Mouse (Mus musculus): Measurements from ENCODE around the gene Abhd16a.

Gene Abhd16a

DNA sequence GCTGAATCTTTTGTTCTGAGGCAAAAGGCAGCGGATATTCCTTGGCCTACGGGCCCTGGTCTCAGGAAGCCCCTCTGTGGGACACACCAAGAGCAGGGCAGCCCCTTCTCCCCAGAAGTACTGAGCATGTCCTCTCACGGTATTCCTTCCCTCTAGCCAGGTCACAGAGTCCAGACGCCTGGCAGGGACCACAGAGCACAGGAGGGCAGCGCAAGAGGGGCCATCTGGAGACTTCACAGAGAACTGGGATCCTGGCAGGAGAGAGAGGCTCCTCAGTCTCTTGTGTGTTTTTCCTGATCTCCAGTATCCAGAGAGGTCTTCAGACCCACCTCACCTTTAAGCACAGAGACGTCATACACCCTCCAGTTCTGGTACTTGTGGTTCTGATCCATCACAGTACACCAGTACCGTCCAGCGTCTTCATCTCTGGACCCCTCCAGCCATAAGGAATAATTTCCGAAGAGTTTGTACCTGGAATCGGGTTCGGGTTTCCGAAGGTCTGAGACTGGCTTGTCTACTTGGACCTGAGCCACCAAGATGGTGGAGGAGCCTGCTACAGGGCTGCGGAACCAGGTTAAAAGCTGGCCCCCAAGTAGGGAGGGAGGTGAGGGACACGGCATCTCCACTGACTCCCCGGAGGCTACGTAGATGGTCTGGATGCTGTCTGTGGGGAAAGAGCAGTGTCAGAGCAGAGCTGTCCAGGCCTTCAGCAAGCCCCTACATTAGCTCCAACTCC is 6.1 kb upstream of the Abhd16a start:
- DNase-seq (ENCODE audit: extremely low spot score, low spot score), result no peak

DNA sequence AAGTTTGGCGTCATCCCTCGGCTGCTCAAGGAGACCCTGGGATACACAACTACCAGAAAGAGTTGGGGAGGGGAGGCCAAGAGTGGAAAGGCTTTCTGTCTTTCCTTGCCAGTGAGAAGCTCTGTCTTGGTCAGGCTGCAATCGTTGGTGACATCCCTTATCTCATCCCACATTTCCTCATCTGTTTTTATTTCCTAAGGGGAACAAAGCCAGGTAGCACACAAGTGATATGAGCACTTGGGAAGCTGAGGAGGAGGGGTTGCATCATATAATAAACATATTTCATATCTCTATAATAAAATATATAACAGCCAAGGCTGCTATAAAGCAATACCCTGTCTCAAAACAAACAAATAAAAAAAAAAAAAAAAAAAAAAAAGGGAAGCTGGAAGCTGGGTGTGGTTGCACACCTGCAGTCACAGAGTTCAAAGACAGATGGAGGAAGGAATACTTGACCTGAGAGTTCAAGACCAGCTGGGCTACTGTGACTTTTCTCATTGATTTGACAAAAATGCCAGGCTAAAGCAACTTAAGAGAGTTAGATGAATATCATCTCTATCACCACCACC is 5.0 kb upstream of the Abhd16a start:
- DNase-seq (ENCODE audit: extremely low spot score, low spot score), result no peak

DNA sequence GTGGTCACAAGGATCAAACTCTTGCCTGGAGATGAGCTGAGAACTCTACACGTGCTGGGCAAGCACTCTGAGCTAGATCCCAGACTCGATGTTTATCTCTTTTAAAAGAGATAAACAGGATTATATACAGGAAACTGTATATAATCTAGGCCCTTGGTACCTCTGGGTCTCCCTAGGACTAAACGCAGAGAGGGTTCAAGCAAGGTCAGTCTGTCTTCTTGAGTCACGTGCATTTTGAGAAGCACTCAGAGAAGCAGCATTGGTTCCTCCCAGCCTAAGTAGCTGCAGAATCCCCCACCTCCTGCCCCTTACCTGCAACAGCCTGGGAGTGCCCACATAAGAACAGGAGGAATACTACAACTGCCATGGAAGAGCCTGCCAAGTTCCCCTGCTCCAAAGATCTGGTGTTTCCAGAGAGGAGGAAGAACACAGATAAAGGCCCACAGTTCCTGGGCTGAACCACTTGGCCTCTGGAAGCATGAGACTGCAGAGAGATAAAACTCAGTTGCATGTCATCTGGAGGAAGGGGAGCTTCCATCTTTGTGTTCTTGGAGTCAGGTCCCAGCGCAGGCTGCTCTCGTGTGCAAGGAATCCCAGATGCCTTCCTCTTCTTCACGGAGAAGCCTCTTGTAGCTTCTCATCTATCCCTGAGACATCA is 3.7 kb upstream of the Abhd16a start, which contains the start of gene Ly6g6f:
Gene Ly6g6f, minus strand, starts transcription at position 403 of the 658 bp plus-strand sequence.
- DNase-seq (ENCODE audit: extremely low spot score, low spot score), result no peak

DNA sequence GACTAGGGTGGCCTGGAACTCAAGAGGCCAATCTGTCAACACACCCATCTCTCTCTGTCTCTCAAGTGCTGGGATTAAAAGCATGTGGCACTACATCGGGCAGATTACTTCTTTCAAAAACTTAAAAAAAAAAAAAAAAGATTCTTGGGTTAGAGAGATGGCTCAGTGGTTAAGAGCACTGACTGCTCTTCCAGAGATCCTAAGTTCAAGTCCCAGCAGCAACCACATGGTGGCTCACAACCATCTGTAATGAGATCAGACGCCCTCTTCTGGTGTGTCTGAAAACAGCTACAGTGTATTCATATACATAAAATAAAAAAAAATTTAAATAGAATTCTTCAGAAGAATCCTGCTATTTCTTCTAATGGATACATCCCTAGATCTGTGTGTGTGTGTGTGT is 912 bp upstream of the Abhd16a start:
- DNase-seq (ENCODE audit: extremely low spot score, low spot score), result no peak

DNA sequence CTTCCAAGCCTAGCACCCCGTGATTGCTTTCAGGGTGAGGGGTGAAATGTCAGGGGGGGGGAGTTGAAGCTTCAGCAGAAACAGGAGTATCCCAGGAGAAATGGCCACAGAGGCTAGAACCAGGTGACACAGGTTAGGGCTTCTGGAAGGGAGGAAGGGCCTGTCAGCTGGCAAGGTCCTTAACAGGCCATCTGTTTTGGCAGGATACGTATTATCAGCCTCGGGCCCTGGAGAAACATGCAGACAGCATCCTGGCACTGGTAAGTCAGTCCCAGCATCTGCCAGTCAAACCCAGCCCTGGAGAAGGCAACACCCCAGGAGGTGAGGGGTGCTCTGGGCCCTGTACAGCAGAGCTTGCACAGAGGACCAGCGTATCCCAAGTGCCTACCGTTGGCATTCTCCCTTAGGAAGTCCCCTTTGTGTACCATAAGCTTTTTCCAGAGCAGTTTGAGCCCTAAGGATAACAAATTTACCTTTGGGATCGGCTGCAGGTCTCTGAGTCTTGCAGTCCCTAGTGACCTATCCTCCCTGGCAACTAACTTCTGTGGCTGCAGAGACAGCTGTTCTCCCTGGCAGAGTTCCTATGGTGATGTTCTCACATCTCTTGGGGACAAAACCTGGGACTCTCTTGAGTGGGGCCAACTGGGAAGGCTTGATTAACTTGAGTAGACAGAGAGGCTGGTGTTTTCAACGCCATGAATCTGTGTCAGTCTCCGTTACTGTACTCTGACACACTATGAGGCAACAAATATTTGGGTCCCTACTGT is 1.3 kb downstream of the Abhd16a start:
- no peak for DNase-seq (ENCODE audit: extremely low spot score, low spot score)

- DNase-seq (ENCODE audit: extremely low spot score, low spot score), result no peak
Measured at GRCm38 (mm10) chr17:35092403-35093198, 3.5 kb downstream of the Abhd16a start.

DNA sequence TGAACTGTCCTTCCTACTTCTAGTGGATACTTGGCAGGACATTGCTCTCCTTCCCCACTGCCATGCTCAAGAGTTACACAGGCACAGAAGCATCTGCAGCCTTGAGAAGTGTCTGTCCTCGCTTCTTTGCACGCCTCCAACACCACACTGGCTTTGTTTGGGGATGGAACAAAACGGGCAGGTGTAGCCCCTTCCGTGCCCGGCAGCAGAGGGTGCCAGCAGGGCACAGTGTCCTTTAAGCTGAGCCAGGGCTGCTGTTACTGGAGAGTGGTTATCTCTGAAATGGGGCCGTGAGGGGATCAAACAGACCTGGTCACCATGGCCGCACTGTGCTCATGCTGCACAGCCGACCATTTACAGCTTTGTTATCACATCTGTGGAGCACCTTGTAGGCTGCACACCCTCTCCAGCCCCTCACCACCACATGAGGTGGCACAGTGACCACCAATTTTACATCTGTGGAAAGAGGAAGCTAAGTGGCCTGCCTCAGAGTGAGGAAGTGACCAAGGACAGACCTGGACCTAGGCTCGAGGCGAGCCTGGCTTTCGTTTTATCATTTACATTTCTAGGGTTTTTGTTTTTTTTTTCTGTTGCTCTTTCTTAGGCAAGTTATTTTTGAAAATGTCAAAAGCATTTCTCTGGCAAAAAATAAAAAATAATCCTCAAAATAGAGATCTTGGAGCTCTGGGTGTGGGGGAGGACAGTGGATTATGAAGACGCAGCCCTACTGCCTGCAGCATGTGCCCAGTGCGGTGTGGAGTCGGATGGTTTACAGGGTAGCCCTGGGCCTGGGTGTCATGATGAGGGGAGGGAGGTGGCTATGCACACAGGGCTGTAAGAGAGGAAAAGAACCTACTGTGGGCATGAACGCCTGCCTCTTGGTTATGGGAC is 5.7 kb downstream of the Abhd16a start:
- DNase-seq (ENCODE audit: extremely low spot score, low spot score), result no peak

- DNase-seq (ENCODE audit: extremely low spot score, low spot score), result no peak
Measured at GRCm38 (mm10) chr17:35096597-35096996, 7.5 kb downstream of the Abhd16a start.

DNA sequence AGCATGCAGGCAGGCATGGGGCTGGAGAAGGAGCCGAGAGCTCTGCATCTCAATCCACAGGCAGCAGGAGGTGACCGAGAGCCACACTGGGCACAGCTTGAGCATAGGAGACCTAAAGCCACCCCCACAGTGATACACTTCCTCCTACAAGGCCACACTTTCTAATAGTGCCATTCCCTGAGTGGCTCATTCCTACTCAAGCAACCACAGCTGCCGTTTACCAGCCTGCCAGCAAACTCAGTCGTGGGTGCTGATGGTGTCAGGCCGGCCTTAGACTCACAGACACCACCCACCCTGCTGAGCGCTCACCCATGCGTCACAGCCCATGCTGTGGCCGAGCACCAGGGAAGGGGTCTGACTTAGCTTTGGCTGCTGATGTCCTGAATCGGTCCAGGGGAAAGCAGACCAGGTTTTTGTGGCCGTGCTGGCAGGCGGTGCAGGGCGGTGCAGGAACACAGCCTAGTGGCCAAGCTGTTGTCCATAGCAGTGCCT is 8.1 kb downstream of the Abhd16a start:
- DNase-seq (ENCODE audit: extremely low spot score, low spot score), result no peak

DNA sequence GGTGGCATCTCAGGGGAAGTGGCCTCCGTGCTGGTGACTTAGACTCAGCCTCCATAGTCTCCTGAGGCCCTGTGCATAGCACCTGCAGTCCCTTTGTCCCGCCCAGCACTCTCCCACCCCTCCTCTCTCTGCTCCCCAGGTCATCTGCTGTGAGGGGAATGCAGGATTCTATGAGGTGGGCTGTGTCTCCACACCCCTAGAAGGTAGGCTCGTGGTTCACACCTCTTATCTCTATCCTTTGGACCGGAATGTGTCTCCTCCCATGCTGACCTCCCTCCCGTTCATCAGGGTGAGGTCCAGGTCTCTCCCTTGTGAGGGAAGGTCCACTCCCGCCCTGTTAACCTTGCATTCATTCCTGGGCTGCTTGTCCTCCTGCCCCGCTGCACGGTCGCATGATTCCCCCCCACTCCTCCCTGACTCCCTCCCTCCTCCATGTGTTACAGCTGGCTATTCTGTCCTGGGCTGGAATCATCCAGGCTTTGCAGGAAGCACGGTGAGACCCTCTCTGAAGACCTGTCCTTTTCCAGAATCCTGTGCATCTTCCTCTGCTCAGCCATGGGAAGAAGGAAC is 11.2 kb downstream of the Abhd16a start:
- DNase-seq (ENCODE audit: extremely low spot score, low spot score), result no peak

DNA sequence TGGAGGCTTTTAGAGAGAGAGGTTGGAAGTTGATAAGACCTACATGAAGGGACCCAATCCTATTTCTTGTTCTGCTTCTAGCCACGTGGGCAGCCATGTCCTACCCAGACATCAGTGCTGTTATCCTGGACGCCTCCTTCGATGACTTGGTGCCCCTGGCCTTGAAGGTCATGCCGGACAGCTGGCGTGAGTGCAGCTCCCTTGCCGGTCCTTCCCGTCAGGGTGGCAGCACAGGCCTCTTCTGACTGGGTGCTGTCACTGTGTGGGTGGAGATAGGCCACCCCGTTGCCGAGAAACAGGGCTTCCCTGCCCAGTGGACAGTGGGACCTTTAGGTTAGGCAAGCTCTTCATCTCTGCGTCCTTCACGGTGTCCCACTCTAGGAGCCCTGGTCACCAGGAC is 12.1 kb downstream of the Abhd16a start:
- no peak for DNase-seq (ENCODE audit: extremely low spot score, low spot score)

- DNase-seq (ENCODE audit: extremely low spot score, low spot score), result no peak
Measured at GRCm38 (mm10) chr17:35102299-35102698, 13.2 kb downstream of the Abhd16a start.

DNA sequence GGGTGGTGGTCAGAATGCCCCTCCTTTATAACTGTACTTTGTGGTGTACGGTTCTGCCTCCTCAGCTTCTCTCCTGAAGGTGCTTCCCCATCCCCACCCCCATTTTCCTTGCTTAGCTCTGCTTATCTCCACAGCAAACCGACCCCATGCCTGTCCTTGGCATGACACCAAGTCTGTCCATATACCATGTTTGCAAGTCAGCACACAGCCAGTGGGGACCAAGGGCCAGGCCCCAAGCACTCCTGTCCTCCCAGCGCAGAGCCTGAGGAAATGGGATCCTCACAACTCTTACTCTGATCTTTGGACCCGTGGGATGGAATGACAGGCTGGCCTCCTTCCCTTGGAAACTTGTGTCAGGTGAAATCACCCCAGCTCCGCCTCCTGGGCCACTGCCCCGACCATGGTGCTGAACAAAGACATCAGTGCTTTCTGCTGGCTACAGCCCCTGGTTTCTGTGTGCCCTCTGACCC is 14.2 kb downstream of the Abhd16a start:
- DNase-seq (ENCODE audit: extremely low spot score, low spot score), result no peak

GRCm38 (mm10) chr17:35104079-35104478 is 15.0 kb downstream of the Abhd16a start:
- no peak for DNase-seq (ENCODE audit: extremely low spot score, low spot score)

GRCm38 (mm10) chr17:35104754-35105153 is 15.7 kb downstream of the Abhd16a start:
- no peak for DNase-seq (ENCODE audit: extremely low spot score, low spot score)

GRCm38 (mm10) chr17:35105740-35106389 is 16.8 kb downstream of the Abhd16a start:
- no peak for DNase-seq (ENCODE audit: extremely low spot score, low spot score)

DNA sequence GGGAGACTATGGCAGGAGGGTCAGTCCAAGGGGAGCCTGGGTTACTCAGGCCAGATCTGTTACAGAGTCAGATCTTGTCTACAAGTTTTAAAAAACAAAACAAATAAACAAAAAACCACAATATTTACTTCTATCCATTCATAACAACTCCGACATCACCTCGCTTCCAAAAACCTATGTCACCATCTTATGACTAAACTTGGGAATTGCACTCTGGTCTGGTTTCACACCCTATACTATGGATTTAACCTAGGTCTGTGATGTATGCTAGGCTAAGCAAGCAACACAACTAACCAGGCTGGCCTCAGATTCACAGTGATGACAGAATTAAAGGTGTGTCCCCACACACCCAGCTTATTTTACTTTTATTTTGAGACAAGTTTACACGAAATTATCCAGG is 17.5 kb downstream of the Abhd16a start:
- DNase-seq (ENCODE audit: extremely low spot score, low spot score), result no peak

DNA sequence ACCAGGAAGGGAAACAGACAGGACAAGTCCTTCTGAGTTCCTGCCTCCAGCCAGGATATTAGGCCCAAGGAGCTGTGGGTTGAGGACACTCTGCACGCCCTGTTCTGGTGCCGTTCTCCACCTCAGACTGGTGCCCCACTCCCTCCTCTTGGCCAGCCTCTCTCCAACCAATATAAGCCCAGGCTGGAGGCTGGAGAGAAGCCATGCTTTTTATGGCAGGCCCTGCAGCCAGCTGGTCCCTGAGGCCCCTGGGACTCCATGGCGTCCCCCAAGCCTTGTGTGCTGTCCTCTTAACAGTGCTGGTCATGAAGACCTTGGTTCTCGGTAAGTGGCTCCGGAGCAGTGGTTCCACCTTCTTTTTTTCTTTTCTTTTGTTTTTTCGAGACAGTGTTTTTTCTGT is 19.0 kb downstream of the Abhd16a start, which contains the start of gene Ly6g5c:
Gene Ly6g5c, plus strand, starts transcription at position 183 of the 400 bp plus-strand sequence.
- DNase-seq (ENCODE audit: extremely low spot score, low spot score), result no peak

- DNase-seq (ENCODE audit: extremely low spot score, low spot score), result no peak
Measured at GRCm38 (mm10) chr17:35111774-35112173, 22.7 kb downstream of the Abhd16a start.

Measured in neural tube, embryonic 10.5 days (tissue).